Mouse (Mus musculus) thymus, postnatal 4 days (tissue): ENCODE measurements around the gene Efcab10.

Experiments used
- DNase-seq: peaks from one replicate; pipeline ENCODE4 v3.0.0; 2021

Efcab10 gene

GRCm38 (mm10) chr12:33394804-33395623 is at the start of gene Efcab10:
TSS of gene Efcab10 (plus strand) at chr12:33394854.
- no peak for DNase-seq

DNA sequence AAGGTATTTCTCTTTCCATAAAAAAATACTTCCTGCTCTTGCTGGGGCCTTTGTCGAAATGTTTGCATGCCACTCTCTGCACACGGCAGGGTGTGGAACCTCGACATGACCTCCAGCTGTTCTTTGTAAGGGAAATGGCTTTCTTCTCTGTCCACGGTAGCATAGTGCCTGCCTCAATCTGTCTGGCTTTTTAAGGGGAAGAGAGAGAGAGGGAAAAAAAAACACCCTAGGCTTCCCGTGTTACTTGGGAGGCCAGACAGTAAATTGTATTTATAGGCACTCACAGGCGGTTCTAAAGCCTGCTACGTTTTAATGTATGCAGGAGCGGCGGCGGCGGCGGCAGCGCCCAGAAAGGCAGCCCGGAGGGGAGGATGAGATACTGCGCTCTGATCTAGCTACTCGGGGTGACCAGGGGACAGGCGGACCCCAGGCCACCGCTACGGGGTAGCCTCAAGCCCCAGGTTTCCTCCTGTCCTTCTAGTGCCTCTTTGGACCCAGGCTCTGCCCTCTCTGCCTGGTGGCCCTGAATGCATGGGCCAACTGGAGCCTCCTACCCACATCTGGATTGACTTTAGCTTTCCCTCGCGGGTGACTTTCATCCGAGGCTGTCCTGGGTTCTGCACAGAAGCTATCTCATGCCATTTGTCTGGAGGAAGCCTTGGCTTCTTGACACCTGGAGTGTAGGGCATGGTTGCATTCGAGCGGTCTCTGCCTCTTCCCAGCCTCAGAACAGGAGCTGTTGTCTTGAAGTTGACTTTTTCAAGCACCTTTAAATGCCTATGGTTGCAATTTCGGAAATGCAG is 49.5 kb upstream of the Efcab10 start:
- no peak for DNase-seq

GRCm38 (mm10) chr12:33345773-33346435 is 48.8 kb upstream of the Efcab10 start:
- DNase-seq, result no peak

- no peak for DNase-seq
Measured at GRCm38 (mm10) chr12:33352671-33353070, 42.0 kb upstream of the Efcab10 start.

DNA sequence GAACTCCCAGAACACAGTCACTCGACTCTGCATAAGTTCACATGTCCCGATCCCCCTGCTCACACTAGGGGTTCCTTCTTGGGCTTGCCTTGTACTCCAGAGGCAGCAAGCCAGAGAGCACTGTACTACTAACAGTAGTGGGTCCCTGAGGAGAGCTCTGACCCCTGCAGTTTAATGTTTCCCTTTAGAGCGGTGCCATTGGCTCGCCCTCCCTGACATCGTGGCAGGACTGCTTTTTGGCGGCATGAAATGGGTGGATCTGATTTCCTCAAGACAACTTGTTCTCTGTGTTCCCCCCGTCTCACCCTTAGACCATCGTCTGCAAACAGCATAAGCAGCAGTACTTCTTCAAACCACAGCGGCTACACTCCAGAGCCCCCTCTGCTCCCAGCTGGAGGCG is 36.3 kb upstream of the Efcab10 start:
- no peak for DNase-seq

DNA sequence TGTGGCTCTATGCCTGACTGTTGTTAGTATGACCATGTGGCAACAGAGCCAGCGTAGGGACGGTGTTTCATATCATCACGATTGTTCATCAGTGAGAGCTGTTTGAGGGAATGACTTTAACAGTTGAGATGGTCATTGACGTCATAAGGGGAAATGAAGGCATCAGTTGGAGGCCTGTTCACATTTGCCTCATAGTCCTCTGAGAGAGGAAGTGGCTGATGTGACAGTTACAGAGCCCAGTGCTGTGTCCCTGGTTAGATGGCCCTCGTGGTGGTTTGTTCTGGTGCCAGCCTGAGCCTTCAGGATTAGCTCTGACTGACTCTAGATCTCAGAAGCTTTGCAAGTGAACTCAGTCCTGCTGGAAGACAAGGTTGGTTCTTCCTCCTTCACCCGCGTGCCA is 35.4 kb upstream of the Efcab10 start:
- DNase-seq, result no peak

DNA sequence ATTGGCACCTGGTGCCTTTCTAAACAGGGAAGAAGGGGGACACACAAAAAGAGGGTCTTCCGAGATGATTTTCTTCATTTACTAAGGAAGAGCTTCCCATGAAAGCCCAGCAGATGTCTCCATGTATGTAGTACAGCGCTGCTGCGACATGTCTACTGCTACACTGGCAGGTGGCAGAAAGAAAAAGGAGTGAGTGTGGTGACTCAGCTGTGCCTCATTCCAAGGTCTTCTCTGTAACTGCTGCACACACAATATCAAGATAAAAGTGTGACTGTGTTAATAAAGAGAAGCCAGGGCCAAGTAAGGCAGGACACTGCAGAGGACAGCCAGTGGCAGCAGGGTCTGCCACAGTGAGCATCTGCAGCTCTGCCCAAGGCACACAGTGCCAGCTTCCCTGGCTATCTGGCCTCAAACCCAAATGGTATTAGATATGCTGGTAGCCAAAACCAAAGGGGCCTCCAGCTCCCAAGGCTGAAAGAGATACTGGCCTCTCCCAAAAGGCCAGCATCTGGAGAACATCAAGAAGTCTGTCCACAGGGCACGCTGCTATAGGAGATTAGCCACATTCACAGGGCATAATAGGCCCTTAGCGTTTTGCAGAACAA is 34.7 kb upstream of the Efcab10 start:
- no peak for DNase-seq

GRCm38 (mm10) chr12:33360729-33361128 is 33.9 kb upstream of the Efcab10 start:
- no peak for DNase-seq

DNA sequence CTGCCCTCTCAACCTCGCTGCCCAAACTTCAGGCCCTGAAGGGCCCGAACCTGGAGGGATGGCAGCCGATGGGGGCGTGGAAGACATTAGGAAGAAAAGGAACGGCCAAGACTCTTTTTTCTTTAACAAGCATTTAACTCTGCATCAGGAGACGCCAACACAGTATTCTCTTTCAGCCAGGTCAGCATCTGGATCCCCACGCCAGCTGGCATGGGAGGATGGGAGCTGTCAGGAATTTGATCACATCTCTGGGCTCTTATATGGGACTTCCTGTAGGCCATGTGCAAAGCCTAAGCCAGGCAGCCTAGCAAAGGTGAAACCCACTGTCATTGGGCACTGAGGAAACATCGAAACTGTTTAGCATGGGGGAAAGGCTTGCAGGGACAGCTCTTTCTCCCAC is 30.1 kb upstream of the Efcab10 start:
- no peak for DNase-seq

GRCm38 (mm10) chr12:33365133-33365532 is 29.5 kb upstream of the Efcab10 start:
- DNase-seq, result no peak

- no peak for DNase-seq
Measured at GRCm38 (mm10) chr12:33369555-33369954, 25.1 kb upstream of the Efcab10 start.

DNA sequence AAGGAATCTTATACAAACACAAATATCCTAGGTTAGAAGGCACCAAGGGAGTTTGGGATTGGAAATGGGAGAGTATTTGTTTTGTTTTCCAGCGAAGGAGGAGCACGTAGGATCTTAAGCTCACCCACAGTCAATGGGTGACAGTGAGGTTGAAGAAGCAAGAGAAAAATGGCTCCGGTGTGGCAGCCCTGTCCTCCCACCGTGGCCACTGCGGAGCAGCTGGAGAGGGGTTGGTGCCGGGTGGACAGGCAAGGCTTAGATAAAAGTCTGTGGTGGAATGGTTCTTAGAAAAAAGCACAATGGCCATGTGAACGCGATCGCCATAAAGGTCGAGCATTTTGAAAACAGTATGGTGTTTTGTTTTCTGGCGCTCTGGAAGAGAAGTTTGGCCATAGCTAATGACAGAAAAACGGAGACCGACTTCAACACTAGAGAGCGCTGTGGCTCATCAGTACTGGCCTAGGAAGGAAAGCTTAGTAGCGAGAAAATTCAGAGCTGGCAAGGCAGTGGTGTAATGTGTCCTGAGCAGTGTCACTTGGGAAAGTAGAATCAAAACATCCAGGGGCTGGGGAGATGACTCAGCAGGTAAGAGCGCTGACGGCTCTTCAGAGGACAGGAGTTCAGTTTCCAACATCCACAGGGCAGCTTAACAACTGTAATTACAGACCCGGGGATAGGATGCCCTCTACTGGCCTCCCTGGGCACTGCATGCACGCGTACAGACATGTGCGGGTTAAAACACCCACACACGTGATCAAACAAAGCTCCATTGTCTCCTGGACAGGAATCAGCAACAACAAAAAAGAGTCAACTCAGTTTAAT is 14.8 kb upstream of the Efcab10 start:
- DNase-seq, result peak; percentile 87

- peak; percentile 64 for DNase-seq
Measured at GRCm38 (mm10) chr12:33388842-33389241, 5.8 kb upstream of the Efcab10 start.

DNA sequence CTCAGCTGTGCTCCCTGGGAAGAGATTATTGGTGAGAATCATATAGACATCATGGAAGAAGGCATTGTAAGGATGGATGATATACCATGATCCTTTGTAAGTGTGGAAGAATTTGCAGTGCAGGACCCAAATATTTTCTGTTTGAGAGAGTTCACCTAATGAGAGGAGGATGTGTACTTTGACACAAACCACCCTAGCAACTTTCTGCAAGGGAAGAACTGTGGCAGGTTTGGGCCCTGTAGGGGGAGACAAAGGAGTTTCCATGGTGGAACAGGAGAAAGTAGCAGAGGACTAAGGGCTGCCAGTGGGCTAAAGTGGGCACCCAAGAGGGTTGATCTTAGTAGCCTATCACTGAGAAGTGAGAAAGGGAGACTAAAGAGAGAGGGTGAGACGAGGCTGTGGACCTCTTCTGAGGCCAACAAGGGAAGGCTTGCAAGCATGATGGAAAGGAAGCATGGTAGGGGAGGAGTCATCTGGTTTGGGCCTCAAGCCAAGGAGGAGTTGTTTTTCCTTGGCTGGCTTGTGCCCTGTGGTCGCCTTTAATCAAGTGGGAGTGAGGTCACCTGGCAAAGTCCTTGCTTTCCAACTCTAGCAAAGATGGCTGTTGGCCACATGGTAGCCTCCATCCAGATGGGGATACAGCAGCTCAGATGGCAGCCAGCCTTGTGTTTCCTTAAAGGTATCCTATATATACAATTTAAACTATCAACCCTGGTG is 3.7 kb upstream of the Efcab10 start:
- no peak for DNase-seq

DNA sequence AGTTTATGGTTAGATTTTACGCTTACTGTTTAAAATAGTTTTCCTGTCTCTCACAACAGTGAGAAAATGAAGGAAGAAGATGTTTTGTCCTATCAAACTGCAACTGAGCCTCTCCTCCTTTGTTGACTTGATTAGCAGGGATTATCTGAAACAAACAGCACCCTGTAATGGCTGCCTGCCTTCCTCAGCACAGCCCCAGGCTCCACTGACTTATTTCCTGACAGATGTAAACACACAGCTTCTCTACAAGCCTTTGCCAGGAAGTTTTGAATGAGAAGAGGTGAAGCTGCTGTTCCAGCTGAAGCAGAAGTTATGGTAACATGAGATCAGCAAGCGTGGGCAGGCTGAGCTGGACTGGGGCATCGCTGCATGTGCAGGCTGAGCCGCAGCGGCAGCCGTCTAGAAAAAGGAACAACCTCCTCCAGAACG is 8.6 kb downstream of the Efcab10 start:
- DNase-seq, result no peak

DNA sequence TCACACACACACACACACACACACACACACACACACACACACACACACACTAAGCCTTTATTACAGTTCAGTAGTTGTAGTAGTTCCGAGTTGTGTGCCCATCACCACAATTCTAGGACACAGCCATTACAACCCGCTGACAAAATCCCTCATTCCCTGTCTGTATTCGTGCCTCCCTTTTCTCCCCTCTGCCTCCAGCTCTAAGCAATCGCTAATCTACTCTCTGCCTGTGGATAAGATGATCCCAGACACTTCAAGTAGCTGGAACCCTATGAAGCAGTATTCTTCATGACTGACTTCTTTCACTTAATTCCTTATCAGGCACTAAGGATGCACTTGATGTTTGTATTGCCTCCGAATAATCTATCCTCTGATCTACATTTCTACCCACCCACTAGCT is 10.3 kb downstream of the Efcab10 start:
- no peak for DNase-seq

- DNase-seq, result no peak
Measured at GRCm38 (mm10) chr12:33405398-33406026, 10.9 kb downstream of the Efcab10 start.

DNA sequence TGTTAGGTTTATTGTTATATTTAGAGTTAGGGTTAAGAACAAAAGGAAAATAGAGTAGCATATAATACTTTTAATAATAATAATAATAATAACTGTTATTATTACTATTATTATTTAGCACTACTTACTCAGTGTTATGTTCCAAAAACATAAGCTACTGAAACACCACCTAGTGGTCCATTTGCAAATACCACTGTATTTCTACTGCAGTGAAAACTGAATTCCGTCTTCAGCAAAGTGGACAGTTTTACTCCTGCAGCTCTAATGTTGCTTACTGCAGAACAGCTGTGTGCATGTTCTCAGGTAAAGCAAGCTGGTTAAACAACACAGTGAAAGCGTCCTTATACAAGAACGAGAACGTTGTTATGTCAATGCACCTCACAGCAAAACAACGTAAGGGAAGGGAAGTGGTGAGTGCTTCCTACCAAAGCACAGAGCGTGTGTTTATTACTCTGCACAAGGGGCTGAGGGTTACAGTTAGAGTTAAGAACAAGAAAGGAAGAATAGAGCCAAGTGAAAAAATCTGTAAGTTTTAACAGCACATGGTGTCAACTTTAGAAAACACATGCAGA is 17.0 kb downstream of the Efcab10 start:
- no peak for DNase-seq

- DNase-seq, result peak; percentile 71
Measured at GRCm38 (mm10) chr12:33424329-33424728, 29.7 kb downstream of the Efcab10 start.

GRCm38 (mm10) chr12:33427293-33427692 is 32.6 kb downstream of the Efcab10 start:
- no peak for DNase-seq

DNA sequence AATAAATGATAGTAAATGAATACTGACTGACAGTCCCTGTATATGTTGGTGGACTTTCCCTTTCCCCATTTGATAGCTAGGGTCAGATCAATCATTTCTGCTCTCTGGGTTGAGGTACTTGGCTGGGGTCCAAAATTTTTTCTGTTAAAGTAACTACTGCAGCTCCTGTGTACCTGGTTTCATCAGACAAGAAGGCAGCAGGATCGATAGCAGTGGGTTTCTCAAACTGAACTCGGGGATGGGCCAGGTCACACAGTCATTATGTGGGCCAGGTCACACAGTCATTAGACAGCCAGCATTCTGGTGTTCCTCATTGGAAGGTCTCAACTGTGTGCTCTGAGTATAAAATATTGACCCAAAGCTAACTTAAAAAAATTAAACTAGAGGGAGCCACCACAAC is 33.1 kb downstream of the Efcab10 start:
- no peak for DNase-seq
